Mouse (Mus musculus) olfactory bulb, adult 2 months (tissue): ENCODE results near the gene Ddo. TPM values are rescaled to one million over a fixed set of nuclear protein-coding genes. Genes with fewer than 3 reads are reported as not detected.

ENCODE experiments used
- H3K27ac ChIP-seq: fragments of 200-500 bp; 2 replicates; pipeline ENCODE4 v1.5.1; 2012; ENCODE audit warnings: low read depth, low read length; ENCODE audit not compliant: insufficient read depth
- H3K4me1 ChIP-seq: fragments of 200-500 bp; 2 replicates; pipeline ENCODE4 v1.6.1; 2012; ENCODE audit warnings: low read length; ENCODE audit not compliant: control insufficient read depth, insufficient read depth
- H3K4me3 ChIP-seq: fragments of 200-500 bp; 2 replicates; pipeline ENCODE4 v1.5.1; 2012; ENCODE audit warnings: mild to moderate bottlenecking, low read depth, low read length, moderate library complexity; ENCODE audit not compliant: insufficient read depth
- CTCF ChIP-seq: fragments of 200-500 bp; IDR thresholded peaks from 2 replicates; pipeline ENCODE4 v1.5.1; 2012; ENCODE audit warnings: low read depth, mild to moderate bottlenecking, low read length, moderate library complexity; ENCODE audit not compliant: insufficient read depth
- POLR2A ChIP-seq: fragments of 200-500 bp; IDR thresholded peaks from 2 replicates; pipeline ENCODE4 v1.6.1; 2012; ENCODE audit warnings: mild to moderate bottlenecking, low read depth, low read length, moderate library complexity; ENCODE audit not compliant: insufficient read depth
- WGBS: fragments of 180-500 bp; shearing (Covaris S2); methylation state at CpG from one replicate; pipeline ENCODE4 v1.1.7; 2018; 5-methylcytosine and 5-hydroxymethylcytosine counted together
- polyA plus RNA-seq: library from polyadenylated mRNA; stranded (reverse); fragments of >200 nt; gene quantifications from 2 replicates; pipeline ENCODE4 v1.2.4, GENCODE M21; 2012; ENCODE audit warnings: low replicate concordance; ENCODE audit not compliant: missing spikeins, insufficient read depth, insufficient read length

The Ddo gene
- polyA plus RNA-seq, 1 experiment = not detected

DNA sequence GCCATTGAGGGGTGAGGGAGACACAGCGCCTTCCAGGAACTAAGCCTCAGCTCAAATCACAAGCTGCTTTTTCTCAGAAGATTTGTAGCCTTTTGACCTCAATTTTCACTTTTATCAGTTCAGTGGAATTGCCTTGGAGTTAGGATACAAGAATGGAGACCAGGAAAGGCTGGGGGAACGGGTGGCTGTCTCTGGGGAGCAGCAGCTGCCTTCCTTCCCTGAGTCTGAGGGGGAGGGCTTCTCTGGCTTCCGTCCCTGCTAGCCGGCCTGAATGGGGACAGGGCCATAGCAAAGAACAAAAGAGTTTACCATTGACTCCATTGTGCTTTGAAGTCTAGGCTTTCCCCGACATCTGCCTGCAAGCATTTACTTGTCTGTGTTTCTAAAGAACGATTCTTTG is 94.5 kb downstream of the Ddo start:
- 75% methylated on average over 6 of the region's 6 CpGs for WGBS

DNA sequence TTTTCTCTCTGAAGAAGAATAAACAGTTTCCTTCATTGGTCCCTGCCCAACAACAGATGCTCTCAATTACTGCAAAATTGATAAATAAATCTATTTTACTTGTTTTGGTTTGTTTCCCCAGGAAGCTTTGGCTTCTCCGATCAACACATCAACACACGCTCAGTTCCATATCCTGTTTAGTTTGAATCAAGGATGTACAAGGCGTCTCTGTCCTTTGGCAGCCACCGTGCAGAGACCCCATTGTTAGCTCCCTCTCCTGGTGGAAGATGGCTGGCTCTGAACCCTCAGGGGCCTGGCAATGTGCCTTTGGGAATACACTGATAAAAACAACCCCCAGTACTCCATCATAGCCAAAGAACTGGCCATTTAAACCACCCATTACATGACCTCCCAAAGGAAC is 95.3 kb downstream of the Ddo start:
- TF ChIP-seq POLR2A (no peak), CTCF (no peak)
- H3K4me3 ChIP-seq = no peak overlapping the region
- WGBS = 64% methylated on average over 4 of the region's 4 CpGs
- no peak overlapping the region for H3K27ac ChIP-seq
- H3K4me1 ChIP-seq = peaks cover 3% of the 10 kb centered on the region; the same call in 1 of the 2 replicates

More for the DNA sequence above, 94.5 kb downstream of the Ddo start:
- Histone ChIP-seq H3K4me3 (no peak overlapping the region), H3K4me1 (peaks cover 3% of the 10 kb centered on the region; the same call in 1 of the 2 replicates), H3K27ac (no peak overlapping the region)
- TF ChIP-seq CTCF (no peak), POLR2A (no peak)

- no peak for TF ChIP-seq CTCF
- no peak for TF ChIP-seq POLR2A
- H3K4me1 ChIP-seq = peaks cover 5% of the 10 kb centered on the region; the same call in 1 of the 2 replicates
- no peak overlapping the region for H3K27ac ChIP-seq
- H3K4me3 ChIP-seq = no peak overlapping the region
- 83% methylated on average over 4 of the region's 4 CpGs for WGBS
These were observed 95.7 kb downstream of the Ddo start for GRCm38 (mm10) chr10:40725471-40725870.

DNA sequence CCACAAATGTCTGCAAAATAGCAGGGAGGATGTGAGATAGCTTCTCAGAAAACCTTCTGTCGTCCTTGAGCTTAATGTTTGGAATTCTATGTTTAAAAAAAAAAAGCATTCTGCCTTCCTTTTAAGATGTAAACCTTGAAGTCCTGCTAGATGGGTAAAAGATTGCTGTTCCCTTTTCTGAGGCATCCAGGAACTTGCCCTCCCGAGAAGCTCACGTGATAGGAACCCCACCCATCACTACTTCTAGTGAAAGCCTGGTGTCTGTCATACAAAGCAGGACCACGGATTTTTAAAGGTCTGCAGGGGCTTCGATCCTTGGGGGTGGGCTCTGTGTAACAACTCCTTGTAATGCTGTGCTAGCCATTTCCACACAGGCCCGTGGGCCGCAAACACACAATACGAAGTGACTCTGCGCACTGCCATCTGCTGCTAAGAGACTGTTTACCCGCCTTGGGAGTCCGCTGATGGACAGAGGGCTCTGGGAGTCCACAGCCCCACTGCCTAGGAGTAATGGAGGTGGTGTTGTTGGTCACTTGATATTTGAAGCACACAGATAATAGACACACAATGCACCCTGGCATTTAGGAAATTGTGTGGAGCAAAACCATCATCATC is 96.6 kb downstream of the Ddo start:
- no peak overlapping the region for H3K27ac ChIP-seq
- 65% methylated on average over 11 of the region's 11 CpGs for WGBS
- H3K4me3 ChIP-seq = no peak overlapping the region
- peaks cover 9% of the 10 kb centered on the region; the same call in 1 of the 2 replicates for H3K4me1 ChIP-seq
- TF ChIP-seq CTCF = no peak
- TF ChIP-seq POLR2A = no peak

- WGBS = 41% methylated on average over 5 of the region's 5 CpGs
- Histone ChIP-seq H3K4me1 (peaks cover 9% of the 10 kb centered on the region; the same call in 1 of the 2 replicates), H3K27ac (no peak overlapping the region), H3K4me3 (no peak overlapping the region)
- TF ChIP-seq CTCF (no peak), POLR2A (no peak)
These were observed 97.2 kb downstream of the Ddo start for GRCm38 (mm10) chr10:40726989-40727388.

GRCm38 (mm10) chr10:40730200-40730599 is 100.4 kb downstream of the Ddo start:
- H3K4me1 ChIP-seq = peaks cover 11% of the 10 kb centered on the region; the same call in 1 of the 2 replicates
- TF ChIP-seq POLR2A (no peak), CTCF (no peak)
- 84% methylated on average over 5 of the region's 5 CpGs for WGBS
- no peak overlapping the region for H3K4me3 ChIP-seq
- H3K27ac ChIP-seq = no peak overlapping the region

Other genes with a start within 250 kb of the Ddo start
- gene Slc22a16, start 59.7 kb upstream of the Ddo start, polyA plus RNA-seq = not detected in 2 replicates
- not detected in 2 replicates for gene Mettl24, start 53.3 kb downstream of the Ddo start, polyA plus RNA-seq